19 mouse cellular contexts compared by ENCODE assay signal in the genomic region with DNA sequence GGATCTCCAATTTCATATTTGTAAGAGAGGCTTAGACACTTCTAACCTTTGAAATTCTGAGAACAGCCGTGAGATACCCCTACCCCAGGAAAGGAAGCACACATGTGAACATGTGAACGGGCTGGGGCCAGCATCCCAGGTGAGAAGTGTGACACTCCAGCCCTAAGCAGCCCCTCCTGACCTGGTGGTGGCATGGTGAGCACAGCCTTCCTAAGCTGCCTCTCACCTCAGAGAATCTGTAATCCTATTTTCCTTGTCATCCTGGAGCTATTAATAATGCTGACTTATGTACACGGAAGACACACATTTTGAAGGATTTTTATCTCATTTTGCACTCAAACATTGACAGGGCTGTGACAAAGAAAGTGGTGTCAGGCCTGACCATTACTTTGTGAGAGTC.
"Had no signal": no experiment of that assay in that cellular context is flagged by ENCODE, and none has a peak within 500 bp of the region (broad histone marks: within the 10 kb centered on the region; RNA-seq: fewer than 3 reads in every experiment).

No protein-coding gene starts in this region.

- H3K36me3 ChIP-seq: lung, embryonic 15.5 days; midbrain, embryonic 12.5 days; neural tube, embryonic 12.5 days; stomach, embryonic 15.5 days had no signal

- H3K27ac ChIP-seq: liver, embryonic 12.5 days; liver, embryonic 15.5 days; lung, embryonic 15.5 days; macrophage; midbrain, embryonic 12.5 days; neural tube, embryonic 12.5 days; stomach, embryonic 15.5 days; stomach, postnatal 0 days had no signal

- ATAC-seq: liver, embryonic 12.5 days; liver, postnatal 0 days; lung, postnatal 0 days; midbrain, embryonic 16.5 days had no signal

- H3K4me2 ChIP-seq: liver, embryonic 12.5 days; liver, embryonic 15.5 days; lung, embryonic 15.5 days; midbrain, embryonic 12.5 days; neural tube, embryonic 12.5 days; stomach, embryonic 15.5 days had no signal

- DNase-seq: liver, postnatal 0 days; lung, adult 2 months; lung, postnatal 14 days; lung, postnatal 36 days; midbrain, embryonic 14.5 days; right cerebral cortex, postnatal 14 days; thymus, adult 2 months; thymus, postnatal 25 days; thymus, postnatal 4 days had no signal

- H3K27me3 ChIP-seq: liver, embryonic 12.5 days; liver, embryonic 15.5 days; lung, embryonic 15.5 days; midbrain, embryonic 12.5 days; neural tube, embryonic 12.5 days; stomach, embryonic 15.5 days had no signal

- H3K9me3 ChIP-seq: liver, embryonic 12.5 days; liver, embryonic 15.5 days; lung, embryonic 15.5 days; midbrain, embryonic 12.5 days; neural tube, embryonic 12.5 days; stomach, embryonic 15.5 days had no signal

- H3K9ac ChIP-seq: liver, embryonic 12.5 days; liver, embryonic 15.5 days; liver, postnatal 0 days; lung, embryonic 15.5 days; midbrain, embryonic 12.5 days; neural tube, embryonic 12.5 days; stomach, embryonic 15.5 days had no signal

- H3K4me3 ChIP-seq: liver, embryonic 12.5 days; liver, embryonic 15.5 days; lung, embryonic 15.5 days; midbrain, embryonic 12.5 days; neural tube, embryonic 12.5 days; stomach, embryonic 15.5 days had no signal
